Mouse (Mus musculus) midbrain, embryonic 10.5 days (tissue): ENCODE results near the gene Naa60. TPM values are rescaled to one million over a fixed set of nuclear protein-coding genes. Genes with fewer than 3 reads are reported as not detected.

Experiments
- DNase-seq: peaks from one replicate; pipeline ENCODE4 v3.0.0-alpha.2; 2017; ENCODE audit warnings: low spot score
- H3K27ac ChIP-seq: fragments of 300-500 bp; sonication (generic); replicated peaks from 2 replicates; pipeline ENCODE4 v1.5.1; 2016; ENCODE audit warnings: mild to moderate bottlenecking
- H3K27me3 ChIP-seq: fragments of 300-500 bp; sonication (generic); 2 replicates; pipeline ENCODE4 v1.6.1; 2016; ENCODE audit warnings: low read depth, mild to moderate bottlenecking; ENCODE audit not compliant: poor library complexity, severe bottlenecking
- H3K36me3 ChIP-seq: fragments of 300-500 bp; sonication (generic); 2 replicates; pipeline ENCODE4 v1.6.1; 2016; ENCODE audit warnings: mild to moderate bottlenecking, moderate library complexity
- H3K4me1 ChIP-seq: fragments of 300-500 bp; sonication (generic); 2 replicates; pipeline ENCODE4 v1.6.1; 2016
- H3K4me3 ChIP-seq: fragments of 300-500 bp; sonication (generic); 2 replicates; pipeline ENCODE4 v1.5.1; 2016; ENCODE audit warnings: mild to moderate bottlenecking, moderate library complexity
- H3K9me3 ChIP-seq: fragments of 300-500 bp; sonication (generic); replicated peaks from 2 replicates; pipeline ENCODE4 v1.6.1; 2016; ENCODE audit warnings: mild to moderate bottlenecking
- WGBS: fragments of 180-500 bp; shearing (Covaris S2); methylation state at CpG from one replicate; pipeline ENCODE4 v1.1.7; 2016; 5-methylcytosine and 5-hydroxymethylcytosine counted together
- polyA plus RNA-seq: library from polyadenylated mRNA; unstranded; fragments of >200 nt; fragmentation: Nextera tagmentation; extraction: Ambion mirVana; gene quantifications from 2 replicates; pipeline ENCODE4 v1.2.1, GENCODE M21; 2016

Gene Naa60
- polyA plus RNA-seq, 1 experiment from 2014 or later = 60.7 TPM

GRCm38 (mm10) chr16:3896046-3896445 is 23.9 kb downstream of the Naa60 start:
- 85% methylated on average over 6 of the region's 6 CpGs for WGBS
- Histone ChIP-seq H3K4me3 (no peak overlapping the region), H3K9me3 (no peaks in the 10 kb centered on the region), H3K36me3 (peaks cover 64% of the 10 kb centered on the region), H3K27me3 (no peaks in the 10 kb centered on the region), H3K4me1 (no peaks in the 10 kb centered on the region), H3K27ac (no peak overlapping the region)
- DNase-seq = no peak

GRCm38 (mm10) chr16:3896553-3896952 is 24.4 kb downstream of the Naa60 start:
- no peak overlapping the region for H3K4me3 ChIP-seq
- no peak overlapping the region for H3K27ac ChIP-seq
- H3K36me3 ChIP-seq = peaks cover 69% of the 10 kb centered on the region
- 95% methylated on average over 1 of the region's 1 CpGs for WGBS
- no peaks in the 10 kb centered on the region for H3K9me3 ChIP-seq
- no peak for DNase-seq
- no peaks in the 10 kb centered on the region for H3K4me1 ChIP-seq
- no peaks in the 10 kb centered on the region for H3K27me3 ChIP-seq

- Histone ChIP-seq H3K27ac (no peak overlapping the region), H3K36me3 (peaks cover 49% of the 10 kb centered on the region), H3K4me3 (0 out of 2 replicates have a peak overlapping the region, but pooled peaks have one; percentile 62), H3K27me3 (no peaks in the 10 kb centered on the region), H3K9me3 (no peaks in the 10 kb centered on the region), H3K4me1 (peaks cover 25% of the 10 kb centered on the region)
- WGBS = 70% methylated on average over 2 of the region's 2 CpGs
- DNase-seq = no peak
Measured at GRCm38 (mm10) chr16:3907471-3907870, 35.3 kb downstream of the Naa60 start.

GRCm38 (mm10) chr16:3908537-3909111 is 36.4 kb downstream of the Naa60 start, which contains the start of the genes 1700037C18Rik and Cluap1:
1700037C18Rik (minus strand) TSS chr16:3908689.
Cluap1 (plus strand) TSS chr16:3908801.
- Histone ChIP-seq H3K36me3 (peaks cover 49% of the 10 kb centered on the region), H3K27me3 (no peaks in the 10 kb centered on the region)

GRCm38 (mm10) chr16:3909118-3909517 is 36.9 kb downstream of the Naa60 start:
- H3K4me3 ChIP-seq = peak overlapping the region; percentile 62
- H3K4me1 ChIP-seq = peaks cover 25% of the 10 kb centered on the region
- H3K9me3 ChIP-seq = no peaks in the 10 kb centered on the region
- no peak for DNase-seq
- H3K36me3 ChIP-seq = peaks cover 49% of the 10 kb centered on the region
- peak overlapping the region; percentile 87 for H3K27ac ChIP-seq
- 12% methylated on average over 20 of the region's 20 CpGs for WGBS
- H3K27me3 ChIP-seq = no peaks in the 10 kb centered on the region

More at GRCm38 (mm10) chr16:3908537-3909111, 36.4 kb downstream of the Naa60 start, which contains the start of the genes 1700037C18Rik and Cluap1:
- Histone ChIP-seq H3K4me3 (peak within 1 kb of the TSS; percentile 62), H3K4me1 (peaks cover 25% of the 10 kb centered on the region), H3K27ac (peak within 1 kb of the TSS; percentile 87), H3K9me3 (no peaks in the 10 kb centered on the region)
- DNase-seq = peak; percentile 93
- WGBS = under 1% methylated on average over 33 of the region's 33 CpGs

- WGBS = 97% methylated on average over 2 of the region's 2 CpGs
- H3K9me3 ChIP-seq = no peaks in the 10 kb centered on the region
- H3K27me3 ChIP-seq = no peaks in the 10 kb centered on the region
- H3K36me3 ChIP-seq = peaks cover 80% of the 10 kb centered on the region
- H3K27ac ChIP-seq = no peak overlapping the region
- no peaks in the 10 kb centered on the region for H3K4me1 ChIP-seq
- DNase-seq = no peak
- no peak overlapping the region for H3K4me3 ChIP-seq
Measured at GRCm38 (mm10) chr16:3920756-3921155, 48.6 kb downstream of the Naa60 start.

GRCm38 (mm10) chr16:3923515-3923914 is 51.3 kb downstream of the Naa60 start:
- no peak for DNase-seq
- WGBS = 87% methylated on average over 3 of the region's 3 CpGs
- H3K4me1 ChIP-seq = no peaks in the 10 kb centered on the region
- H3K36me3 ChIP-seq = peaks cover 77% of the 10 kb centered on the region
- H3K27ac ChIP-seq = no peak overlapping the region
- H3K9me3 ChIP-seq = no peaks in the 10 kb centered on the region
- no peak overlapping the region for H3K4me3 ChIP-seq
- no peaks in the 10 kb centered on the region for H3K27me3 ChIP-seq

GRCm38 (mm10) chr16:3923966-3924365 is 51.8 kb downstream of the Naa60 start:
- Histone ChIP-seq H3K27ac (no peak overlapping the region), H3K4me1 (no peaks in the 10 kb centered on the region), H3K27me3 (no peaks in the 10 kb centered on the region), H3K36me3 (peaks cover 78% of the 10 kb centered on the region), H3K9me3 (no peaks in the 10 kb centered on the region), H3K4me3 (no peak overlapping the region)
- no peak for DNase-seq
- whole genome bisulfite sequencing = 79% methylated on average over 4 of the region's 4 CpGs

- Histone ChIP-seq H3K36me3 (peaks cover 75% of the 10 kb centered on the region), H3K9me3 (no peaks in the 10 kb centered on the region)
- WGBS = 84% methylated on average over 1 of the region's 1 CpGs
Measured at GRCm38 (mm10) chr16:3928582-3928981, 56.4 kb downstream of the Naa60 start.

GRCm38 (mm10) chr16:3929151-3929550 is 57.0 kb downstream of the Naa60 start:
- H3K4me1 ChIP-seq = no peaks in the 10 kb centered on the region
- no peaks in the 10 kb centered on the region for H3K27me3 ChIP-seq
- no peak overlapping the region for H3K4me3 ChIP-seq
- no peaks in the 10 kb centered on the region for H3K9me3 ChIP-seq
- WGBS = 83% methylated on average over 7 of the region's 7 CpGs
- no peak for DNase-seq
- peaks cover 75% of the 10 kb centered on the region for H3K36me3 ChIP-seq
- H3K27ac ChIP-seq = no peak overlapping the region

More at GRCm38 (mm10) chr16:3928582-3928981, 56.4 kb downstream of the Naa60 start:
- H3K27me3 ChIP-seq = no peaks in the 10 kb centered on the region
- no peak for DNase-seq
- no peaks in the 10 kb centered on the region for H3K4me1 ChIP-seq
- no peak overlapping the region for H3K4me3 ChIP-seq
- no peak overlapping the region for H3K27ac ChIP-seq

GRCm38 (mm10) chr16:3933536-3933935 is 61.4 kb downstream of the Naa60 start:
- H3K9me3 ChIP-seq = no peaks in the 10 kb centered on the region
- no peaks in the 10 kb centered on the region for H3K4me1 ChIP-seq
- no peak overlapping the region for H3K27ac ChIP-seq
- 92% methylated on average over 6 of the region's 6 CpGs for WGBS
- H3K27me3 ChIP-seq = no peaks in the 10 kb centered on the region
- no peak overlapping the region for H3K4me3 ChIP-seq
- peaks cover 82% of the 10 kb centered on the region for H3K36me3 ChIP-seq
- no peak for DNase-seq

- H3K36me3 ChIP-seq = peaks cover 84% of the 10 kb centered on the region
- H3K27me3 ChIP-seq = no peaks in the 10 kb centered on the region
- no peak for DNase-seq
- no peaks in the 10 kb centered on the region for H3K4me1 ChIP-seq
- H3K27ac ChIP-seq = no peak overlapping the region
- WGBS = 91% methylated on average over 1 of the region's 1 CpGs
- no peaks in the 10 kb centered on the region for H3K9me3 ChIP-seq
- no peak overlapping the region for H3K4me3 ChIP-seq
Measured at GRCm38 (mm10) chr16:3934091-3934490, 61.9 kb downstream of the Naa60 start.

GRCm38 (mm10) chr16:3934701-3935100 is 62.5 kb downstream of the Naa60 start:
- DNase-seq = no peak
- no peaks in the 10 kb centered on the region for H3K4me1 ChIP-seq
- peaks cover 80% of the 10 kb centered on the region for H3K36me3 ChIP-seq
- H3K27me3 ChIP-seq = no peaks in the 10 kb centered on the region
- no peaks in the 10 kb centered on the region for H3K9me3 ChIP-seq
- H3K4me3 ChIP-seq = no peak overlapping the region
- H3K27ac ChIP-seq = no peak overlapping the region
- 91% methylated on average over 4 of the region's 4 CpGs for WGBS
